Mouse (Mus musculus): ENCODE results near the gene Spem2.

DNA sequence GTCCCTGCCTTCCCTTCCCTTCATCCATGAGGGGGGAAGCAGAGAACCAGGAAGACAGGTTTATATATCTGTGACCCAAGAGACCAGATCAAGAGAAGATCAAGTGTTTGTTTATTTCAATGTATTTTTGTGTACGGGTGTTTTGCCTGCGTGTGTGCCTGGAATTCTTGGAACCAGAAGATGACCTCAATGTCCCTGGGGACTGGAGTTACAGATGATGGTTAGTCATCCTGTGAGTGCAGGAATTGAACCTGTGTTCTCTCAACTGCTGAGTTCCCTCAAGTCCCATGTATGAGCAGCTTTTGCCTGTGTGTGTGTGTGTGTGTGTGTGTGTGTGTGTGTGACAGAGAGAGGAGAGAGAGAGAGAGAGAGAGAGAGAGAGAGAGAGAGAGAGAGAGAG lies 10.6 kb downstream of the Spem2 start:
- no peak for TF ChIP-seq EP300 (IDR thresholded peaks at IDR 0.05)
- TF ChIP-seq CTCF (IDR thresholded peaks at IDR 0.05) = no peak
